Mouse (Mus musculus) kidney, postnatal 25 days (tissue): Measurements from ENCODE around the gene Ptprg.

Experiments used
- DNase-seq, 2 experiments: peaks; one replicate each; pipeline ENCODE4 v3.0.0; 2021; ENCODE audit warnings: mixed read lengths in 2 of 2

Ptprg gene

DNA sequence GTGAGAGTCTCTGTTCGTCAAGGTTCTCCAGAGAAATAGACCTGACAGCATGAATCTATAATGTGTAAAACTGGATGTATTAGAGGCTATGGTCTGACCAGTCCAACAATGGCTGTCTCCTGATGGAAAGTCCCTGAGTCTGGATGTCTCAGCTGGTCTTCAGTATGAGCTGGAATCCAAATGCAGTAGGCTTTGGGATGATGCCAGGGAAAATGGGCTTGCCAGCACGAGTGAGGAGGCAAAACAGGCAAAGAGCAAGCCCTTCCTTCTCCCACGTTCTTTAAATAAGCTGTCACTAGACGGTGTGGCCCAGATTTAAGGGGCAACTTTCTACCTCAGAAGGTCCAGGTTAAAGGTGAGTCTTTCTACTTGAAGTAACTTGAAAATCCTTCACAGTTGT lies 609.9 kb downstream of the Ptprg start:
- peak in 1 of 2 experiments; percentile 25 for DNase-seq

GRCm38 (mm10) chr14:12167215-12167614 lies 613.9 kb downstream of the Ptprg start:
- no peak for DNase-seq

- DNase-seq, result peak; percentile 22 to 62
Measured at GRCm38 (mm10) chr14:12167651-12168050, 614.3 kb downstream of the Ptprg start.

DNA sequence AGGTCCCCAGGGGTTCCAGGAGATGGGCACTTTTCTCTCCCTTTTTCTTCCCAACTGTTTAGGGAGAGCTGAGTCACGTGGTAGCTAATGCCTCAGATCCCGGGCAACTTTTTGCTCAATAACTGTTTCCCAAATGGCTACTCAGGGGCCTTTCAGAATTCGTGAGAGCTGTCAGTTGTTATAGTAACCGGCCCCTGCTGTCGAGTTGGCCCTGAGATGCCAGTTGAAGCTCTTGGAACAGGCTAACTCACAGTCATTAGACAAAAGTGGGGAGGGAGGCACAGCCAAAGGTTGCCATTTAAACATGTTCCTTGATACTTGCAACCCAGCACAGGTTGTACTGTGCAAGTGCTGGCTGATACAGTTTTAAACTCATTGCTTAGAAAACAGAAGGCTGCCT lies 624.1 kb downstream of the Ptprg start:
- no peak for DNase-seq

GRCm38 (mm10) chr14:12178645-12179044 lies 625.3 kb downstream of the Ptprg start:
- DNase-seq, result no peak

GRCm38 (mm10) chr14:12180116-12180515 lies 626.8 kb downstream of the Ptprg start:
- no peak for DNase-seq

GRCm38 (mm10) chr14:12185040-12185439 lies 631.7 kb downstream of the Ptprg start:
- no peak for DNase-seq

GRCm38 (mm10) chr14:12188352-12188751 lies 635.0 kb downstream of the Ptprg start:
- DNase-seq, result no peak

- DNase-seq, result no peak
Measured at GRCm38 (mm10) chr14:12189266-12189665, 635.9 kb downstream of the Ptprg start.

DNA sequence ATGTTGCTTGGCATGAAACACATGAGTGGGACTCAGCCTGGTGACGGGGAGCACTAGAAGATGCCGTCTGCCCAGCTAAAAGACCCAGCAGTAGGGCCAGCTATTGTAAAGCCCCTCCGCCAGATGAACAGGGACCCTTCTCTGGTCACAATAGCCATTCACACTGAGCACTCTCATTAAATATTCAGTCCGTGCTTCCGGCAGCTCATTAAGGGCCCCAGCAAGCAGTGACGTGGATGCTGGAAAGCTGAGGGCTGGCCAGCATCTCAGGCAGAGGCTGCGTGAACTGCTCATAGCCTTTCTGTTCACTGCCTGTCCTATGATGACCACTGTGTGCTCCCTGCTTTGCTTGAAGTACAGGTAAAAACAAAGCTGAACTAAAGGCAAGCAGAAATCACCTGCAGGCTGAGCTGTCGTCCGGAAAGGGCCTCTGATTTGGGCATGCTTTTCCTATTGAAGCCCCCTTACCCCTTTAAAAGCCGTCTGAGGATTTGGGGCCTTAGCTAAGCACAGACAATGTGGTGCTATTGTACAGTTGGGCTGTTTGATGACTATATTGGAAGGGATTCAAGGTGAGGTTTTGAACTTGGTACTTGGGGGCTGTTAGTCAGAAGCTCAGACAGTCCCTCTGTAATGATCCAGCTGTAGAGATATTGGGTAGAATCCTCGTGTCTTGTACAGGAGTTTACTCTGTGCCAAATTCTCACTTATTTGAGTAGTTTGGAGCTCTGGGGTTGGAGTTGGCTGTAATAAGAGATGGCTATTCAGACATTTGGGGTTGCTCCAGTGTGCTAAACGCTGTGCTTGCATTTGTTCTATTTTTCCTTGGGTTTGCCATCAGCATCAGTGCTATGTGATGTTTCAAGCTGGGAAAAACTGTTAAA lies 636.6 kb downstream of the Ptprg start:
- no peak for DNase-seq

DNA sequence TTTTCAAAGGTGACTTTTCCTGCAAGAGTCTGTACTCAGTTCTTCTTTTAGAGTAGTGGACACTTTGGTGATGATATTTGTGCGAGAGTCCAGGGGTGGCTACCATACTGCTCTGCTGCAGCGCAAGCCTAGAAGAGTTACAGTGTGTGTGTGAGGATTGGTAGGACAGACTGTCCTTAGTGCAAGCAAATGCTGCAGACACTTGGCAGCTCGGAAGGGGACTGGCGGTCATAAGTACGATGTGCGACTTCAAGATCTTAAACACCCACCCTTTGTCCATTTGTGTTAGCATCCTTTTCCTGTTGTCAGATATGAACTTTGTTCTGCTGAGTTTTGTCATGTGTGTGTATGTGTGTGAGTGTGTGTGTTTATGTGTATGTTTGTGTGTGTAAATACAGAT lies 637.7 kb downstream of the Ptprg start:
- DNase-seq, result no peak

DNA sequence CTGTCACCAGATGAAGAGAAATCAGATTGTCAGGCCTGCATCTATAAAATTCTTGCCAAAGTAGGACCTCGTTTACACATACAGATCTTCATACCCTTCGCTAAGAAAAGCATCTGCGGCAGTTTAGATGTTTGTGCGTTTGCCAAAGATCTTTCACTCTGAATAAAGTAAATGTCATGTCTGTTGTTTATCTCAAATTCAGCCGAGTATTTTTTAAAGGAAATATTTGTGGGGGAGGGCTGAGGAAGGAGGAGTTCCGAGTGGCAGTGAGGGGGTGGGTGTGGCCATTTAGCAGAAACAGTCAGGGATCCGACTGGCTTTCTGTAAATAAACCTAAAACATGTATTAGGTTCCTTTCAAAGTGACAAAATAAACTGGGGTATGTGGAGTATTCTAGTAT lies 645.4 kb downstream of the Ptprg start:
- peak in 1 of 2 experiments; percentile 24 for DNase-seq

GRCm38 (mm10) chr14:12199956-12200950 lies 646.9 kb downstream of the Ptprg start:
- peak; percentile 29 to 52 for DNase-seq

DNA sequence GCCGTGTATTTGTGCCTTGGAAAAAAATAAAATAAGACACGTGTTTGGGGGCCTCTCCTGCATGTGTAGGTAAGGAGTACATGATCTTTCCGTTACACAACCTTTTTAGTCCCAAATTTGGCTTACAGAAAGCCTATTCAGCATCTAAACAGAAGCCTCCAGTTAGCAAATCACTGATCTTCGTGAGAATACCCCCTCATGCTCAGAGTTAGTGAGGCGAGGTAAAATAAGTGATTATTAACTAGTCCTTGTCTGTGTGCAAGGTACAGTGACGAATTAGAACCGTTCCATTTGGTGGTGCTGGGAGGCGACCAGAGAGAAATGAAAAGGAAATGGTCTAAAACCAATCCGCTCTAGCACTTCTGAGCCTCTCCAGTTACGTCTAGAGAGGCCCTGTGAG lies 648.9 kb downstream of the Ptprg start:
- DNase-seq, result peak in 1 of 2 experiments; percentile 4

- DNase-seq, result no peak
Measured at GRCm38 (mm10) chr14:12203081-12203480, 649.7 kb downstream of the Ptprg start.

- DNase-seq, result no peak
Measured at GRCm38 (mm10) chr14:12206138-12206537, 652.8 kb downstream of the Ptprg start.

DNA sequence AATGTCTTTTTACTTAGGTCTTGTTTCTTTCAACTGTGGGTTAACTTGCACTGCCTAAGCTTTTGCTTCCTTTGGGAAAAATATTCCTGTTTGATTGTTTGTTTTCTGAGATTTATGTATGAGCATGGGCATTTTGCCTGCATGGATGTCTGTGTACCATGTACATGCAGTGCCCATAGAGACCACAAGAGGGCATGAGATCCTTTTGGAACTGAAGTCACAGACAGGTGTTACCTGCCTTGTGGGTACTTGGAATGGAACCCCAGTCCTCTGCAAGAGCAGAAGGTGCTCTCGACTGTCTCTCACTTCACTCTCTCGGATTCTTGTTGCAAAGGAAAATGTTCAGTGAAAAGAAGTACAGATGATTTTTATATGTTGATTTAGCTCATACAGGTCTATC lies 655.2 kb downstream of the Ptprg start:
- DNase-seq, result peak in 1 of 2 experiments; percentile 76

GRCm38 (mm10) chr14:12218544-12219150 lies 665.3 kb downstream of the Ptprg start:
- no peak for DNase-seq

DNA sequence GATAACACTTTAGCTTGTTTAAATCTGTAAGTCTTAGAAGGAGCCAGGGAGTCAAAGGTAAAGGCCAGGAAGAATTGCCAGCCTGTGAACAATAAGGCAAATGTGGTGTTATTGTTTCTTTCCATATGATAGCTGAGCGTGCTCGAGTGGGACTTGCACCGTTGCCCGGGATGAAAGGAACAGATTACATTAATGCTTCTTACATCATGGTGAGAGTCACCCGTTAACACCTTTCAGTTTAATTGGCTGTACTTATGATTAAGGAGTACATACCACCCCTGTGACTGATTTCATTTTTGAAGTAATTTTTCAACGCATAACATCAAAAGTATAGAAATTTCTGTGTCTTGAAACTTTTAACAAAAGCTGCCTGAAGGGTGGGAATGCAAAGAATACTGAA lies 666.5 kb downstream of the Ptprg start:
- DNase-seq, result no peak

- no peak for DNase-seq
Measured at GRCm38 (mm10) chr14:12220540-12220939, 667.2 kb downstream of the Ptprg start.

DNA sequence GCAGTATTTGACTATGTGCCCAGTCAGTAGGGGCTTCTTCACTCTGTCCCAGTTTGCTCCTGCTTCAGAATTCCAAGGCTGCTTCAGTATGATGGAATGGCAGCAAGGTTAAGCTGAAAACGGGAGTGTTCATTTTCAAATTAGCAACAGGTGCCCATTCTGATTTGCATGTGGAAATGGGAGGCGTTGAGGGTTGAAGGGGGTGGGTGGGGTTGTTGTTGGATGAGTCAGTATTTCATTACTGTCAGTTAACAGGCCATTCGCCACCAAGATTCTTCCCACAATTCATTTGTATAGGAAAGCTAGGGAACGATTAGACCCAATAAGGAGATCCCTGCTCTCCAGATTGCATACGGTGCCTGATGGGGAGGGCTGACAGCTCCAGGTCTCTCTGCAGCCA lies 668.2 kb downstream of the Ptprg start:
- no peak for DNase-seq

DNA sequence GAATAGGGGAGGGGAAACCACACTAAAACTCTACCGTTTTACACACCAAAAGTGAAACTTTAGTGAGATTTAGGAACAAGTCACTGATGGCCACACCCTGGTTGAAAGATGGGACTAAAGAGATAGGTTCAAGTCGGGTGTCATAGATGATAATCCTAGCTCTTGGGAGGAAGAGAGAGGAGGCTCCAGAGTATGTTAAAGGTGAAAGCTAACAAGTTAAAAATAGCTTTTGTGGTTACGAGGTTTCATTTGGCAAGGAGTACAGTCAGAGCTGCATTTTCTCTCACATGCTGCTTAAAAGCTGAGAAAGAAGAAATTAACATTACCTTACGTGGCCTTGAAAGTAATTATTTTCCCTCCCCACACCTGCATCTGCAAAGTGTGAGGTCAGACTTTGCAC lies 690.4 kb downstream of the Ptprg start:
- no peak for DNase-seq

DNA sequence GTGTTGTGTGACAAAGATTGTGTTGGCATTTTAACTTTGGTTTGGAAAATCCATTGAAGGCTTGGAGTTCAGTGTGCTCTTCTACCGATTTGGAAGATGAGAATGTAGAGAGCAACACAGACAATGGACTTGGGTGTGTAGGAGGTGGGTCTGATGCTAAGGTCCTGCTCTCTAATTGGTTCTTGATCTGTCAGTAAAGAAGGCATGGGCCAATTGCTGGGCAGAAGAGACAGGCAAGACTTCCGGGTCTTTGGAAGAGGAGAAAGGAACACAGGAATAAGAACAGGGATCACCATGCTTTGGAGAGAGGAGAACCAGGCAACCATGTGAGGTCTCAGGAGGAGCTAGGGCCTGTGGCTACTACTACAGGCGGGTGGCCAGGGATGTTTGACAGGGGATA lies 722.7 kb downstream of the Ptprg start:
- DNase-seq, result no peak
